Mouse (Mus musculus) limb, embryonic 13.5 days (tissue): ENCODE data around the gene Wwc2. TPM values are rescaled to one million over a fixed set of nuclear protein-coding genes. Genes with fewer than 3 reads are reported as not detected.

Experiments
- ATAC-seq: fragments of 200-750 bp; cut with Nextera tagmentation; 2 replicates; pipeline ENCODE4 v1.8.0; 2017; ENCODE audit warnings: low read depth, moderate number of reproducible peaks, moderate TSS enrichment; ENCODE audit not compliant: low FRiP score
- H3K27ac ChIP-seq: fragments of 300-500 bp; sonication (generic); 2 replicates; pipeline ENCODE4 v1.5.1; 2015; ENCODE audit warnings: inconsistent platforms, mild to moderate bottlenecking, moderate library complexity
- H3K27me3 ChIP-seq: fragments of 300-500 bp; sonication (generic); 2 replicates; pipeline ENCODE4 v1.6.1; 2015; ENCODE audit warnings: mild to moderate bottlenecking, inconsistent platforms
- H3K36me3 ChIP-seq: fragments of 300-500 bp; sonication (generic); 2 replicates; pipeline ENCODE4 v1.6.1; 2015; ENCODE audit warnings: inconsistent platforms, mild to moderate bottlenecking, moderate library complexity
- H3K4me1 ChIP-seq: fragments of 300-500 bp; sonication (generic); 2 replicates; pipeline ENCODE4 v1.6.1; 2015; ENCODE audit warnings: inconsistent platforms
- H3K4me2 ChIP-seq: fragments of 300-500 bp; sonication (generic); replicated peaks from 2 replicates; pipeline ENCODE4 v1.6.1; 2015; ENCODE audit warnings: inconsistent platforms, mild to moderate bottlenecking, moderate library complexity
- H3K4me3 ChIP-seq: fragments of 300-500 bp; sonication (generic); 2 replicates; pipeline ENCODE4 v1.5.1; 2015; ENCODE audit warnings: moderate library complexity, mild to moderate bottlenecking, inconsistent platforms
- H3K9ac ChIP-seq: fragments of 300-500 bp; sonication (generic); 2 replicates; pipeline ENCODE4 v1.6.1; 2015; ENCODE audit warnings: mild to moderate bottlenecking, inconsistent platforms
- H3K9me3 ChIP-seq: fragments of 300-500 bp; sonication (generic); 2 replicates; pipeline ENCODE4 v1.6.1; 2016; ENCODE audit warnings: inconsistent platforms
- WGBS: fragments of 180-500 bp; shearing (Covaris S2); methylation state at CpG from one replicate; pipeline ENCODE4 v1.1.7; 2015; 5-methylcytosine and 5-hydroxymethylcytosine counted together
- polyA plus RNA-seq: library from polyadenylated mRNA; unstranded; fragments of >200 nt; fragmentation: Nextera tagmentation; extraction: Ambion mirVana; gene quantifications from 2 replicates; pipeline ENCODE4 v1.2.1, GENCODE M21; 2015

The Wwc2 gene
- polyA plus RNA-seq, 1 experiment from 2014 or later: 12.2 TPM

DNA sequence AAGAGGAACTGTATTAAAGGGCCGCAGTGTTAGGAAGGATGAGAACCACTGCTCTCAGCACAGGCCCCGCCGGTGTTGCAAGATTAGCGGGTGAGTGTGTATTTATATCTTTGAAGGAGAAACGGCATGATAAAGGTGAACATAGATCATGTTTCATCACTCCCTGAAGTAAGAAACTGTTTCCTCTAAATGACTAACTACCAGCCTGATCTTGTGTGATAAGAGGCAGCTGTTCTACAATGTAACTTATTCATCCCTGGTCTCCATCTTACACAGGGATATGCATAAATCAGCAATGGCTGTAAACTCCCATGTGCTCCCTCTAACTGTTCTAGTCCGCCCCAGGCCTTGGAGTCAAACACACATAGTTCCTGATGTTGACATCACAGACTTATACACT lies 191.3 kb downstream of the Wwc2 start:
- Histone ChIP-seq H3K9ac (no peak overlapping the region), H3K4me2 (no peak overlapping the region), H3K9me3 (peaks cover 3% of the 10 kb centered on the region; the same call in 1 of the 2 replicates), H3K27ac (no peak overlapping the region), H3K4me1 (no peaks in the 10 kb centered on the region), H3K36me3 (no peaks in the 10 kb centered on the region), H3K27me3 (no peaks in the 10 kb centered on the region), H3K4me3 (no peak overlapping the region)
- WGBS: 85% methylated on average over 6 of the region's 6 CpGs
- no peak for ATAC-seq

GRCm38 (mm10) chr8:47791986-47792385 lies 198.7 kb downstream of the Wwc2 start:
- Histone ChIP-seq H3K4me1 (peaks cover 8% of the 10 kb centered on the region; the same call in 1 of the 2 replicates), H3K36me3 (no peaks in the 10 kb centered on the region), H3K4me3 (no peak overlapping the region), H3K27me3 (no peaks in the 10 kb centered on the region), H3K9ac (no peak overlapping the region), H3K4me2 (no peak overlapping the region), H3K27ac (no peak overlapping the region), H3K9me3 (peaks cover 7% of the 10 kb centered on the region; the same call in 1 of the 2 replicates)
- WGBS: 61% methylated on average over 9 of the region's 9 CpGs
- ATAC-seq: no peak

DNA sequence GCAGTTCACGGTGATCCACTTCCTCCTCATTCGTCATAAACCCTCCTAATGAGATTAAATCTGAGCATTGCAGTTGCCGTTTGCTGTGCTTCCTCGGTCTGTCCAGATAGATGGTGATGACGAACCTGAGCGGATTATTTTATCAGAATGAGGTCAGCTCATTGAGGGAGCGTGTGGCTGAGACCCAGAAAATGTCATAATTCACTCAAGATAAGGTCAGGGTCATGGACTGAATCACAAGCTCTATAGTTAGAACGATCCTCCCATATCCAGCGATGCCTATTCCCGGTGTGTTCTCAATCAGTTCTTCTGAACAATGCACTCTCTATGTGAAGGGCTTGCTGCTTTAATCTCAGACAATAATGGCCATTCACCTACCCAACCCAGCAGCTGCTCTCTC lies 203.0 kb downstream of the Wwc2 start:
- Histone ChIP-seq H3K4me2 (peak overlapping the region; percentile 23), H3K9me3 (no peaks in the 10 kb centered on the region; the same call in 1 of the 2 replicates), H3K27ac (no peak overlapping the region), H3K4me3 (no peak overlapping the region), H3K9ac (no peak overlapping the region), H3K4me1 (peaks cover 8% of the 10 kb centered on the region; the same call in 1 of the 2 replicates), H3K27me3 (no peaks in the 10 kb centered on the region), H3K36me3 (no peaks in the 10 kb centered on the region)
- ATAC-seq: no peak
- 45% methylated on average over 10 of the region's 10 CpGs for WGBS

DNA sequence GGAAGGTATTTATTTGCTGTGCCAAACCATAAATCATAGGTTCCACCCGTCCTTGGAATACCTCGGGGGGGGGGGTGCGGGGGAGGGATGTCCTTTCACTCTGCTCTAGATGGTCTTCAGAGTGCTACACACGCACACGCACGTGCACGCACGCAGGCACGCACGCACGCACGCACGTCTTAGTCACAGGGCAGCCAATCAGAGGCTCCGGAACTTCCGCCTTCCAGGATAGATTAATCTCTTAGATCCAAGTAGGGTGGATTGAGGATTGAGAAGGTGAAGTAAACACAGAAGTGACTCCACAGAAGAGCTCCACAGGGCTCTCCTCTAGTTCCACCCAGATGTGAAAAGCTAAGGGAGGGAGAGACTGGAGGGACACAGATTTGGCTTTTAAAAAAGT lies 204.4 kb downstream of the Wwc2 start:
- H3K4me2 ChIP-seq: no peak overlapping the region
- ATAC-seq: no peak
- H3K9ac ChIP-seq: no peak overlapping the region
- no peaks in the 10 kb centered on the region for H3K36me3 ChIP-seq
- 93% methylated on average over 15 of the region's 15 CpGs for WGBS
- no peaks in the 10 kb centered on the region for H3K27me3 ChIP-seq
- no peak overlapping the region for H3K4me3 ChIP-seq
- no peak overlapping the region for H3K27ac ChIP-seq
- peaks cover 8% of the 10 kb centered on the region; the same call in 1 of the 2 replicates for H3K4me1 ChIP-seq
- H3K9me3 ChIP-seq: no peaks in the 10 kb centered on the region

DNA sequence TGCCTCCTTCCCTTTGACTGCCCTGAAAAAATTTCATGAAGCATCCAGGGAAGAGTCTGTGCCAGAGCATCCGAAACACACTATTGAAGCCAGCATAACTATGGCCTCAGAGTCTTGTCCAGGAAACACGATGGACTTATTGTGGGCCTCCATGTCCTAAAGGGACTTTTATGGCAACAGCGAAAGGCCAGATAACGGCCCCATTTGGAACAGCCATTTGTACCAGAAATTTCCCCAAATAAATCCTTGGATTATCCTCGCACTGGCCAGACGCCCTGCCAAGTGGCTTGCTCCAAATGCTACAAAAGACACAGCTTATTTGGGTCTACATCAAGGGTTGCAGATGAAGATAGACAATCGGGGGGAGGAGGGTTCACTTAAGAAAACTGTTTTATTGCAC lies 206.3 kb downstream of the Wwc2 start:
- Histone ChIP-seq H3K4me3 (no peak overlapping the region), H3K27ac (no peak overlapping the region), H3K4me2 (no peak overlapping the region), H3K27me3 (no peaks in the 10 kb centered on the region), H3K9ac (no peak overlapping the region), H3K9me3 (no peaks in the 10 kb centered on the region), H3K4me1 (peaks cover 8% of the 10 kb centered on the region; the same call in 1 of the 2 replicates), H3K36me3 (no peaks in the 10 kb centered on the region)
- ATAC-seq: no peak
- 72% methylated on average over 7 of the region's 7 CpGs for WGBS

DNA sequence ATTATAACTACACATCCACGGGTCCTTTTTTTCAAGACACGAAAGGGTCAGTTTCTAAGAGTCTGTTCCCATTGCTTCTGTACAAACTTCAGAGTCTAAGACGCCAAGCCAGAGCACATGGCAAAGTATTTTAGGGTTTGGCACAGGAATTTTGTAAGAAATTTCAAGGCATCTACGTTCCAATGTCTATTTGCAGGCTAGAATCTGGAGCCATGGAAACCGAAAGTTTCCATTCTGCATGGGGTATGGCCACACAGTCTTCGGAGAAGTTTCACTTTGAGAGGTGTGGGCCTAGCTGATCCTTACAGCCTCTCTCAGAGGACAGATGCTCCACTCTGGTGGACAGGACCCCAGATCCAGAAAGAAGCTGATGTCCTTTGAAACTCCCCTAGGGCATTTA lies 206.8 kb downstream of the Wwc2 start:
- no peak for ATAC-seq
- H3K36me3 ChIP-seq: no peaks in the 10 kb centered on the region
- WGBS: 88% methylated on average over 6 of the region's 6 CpGs

DNA sequence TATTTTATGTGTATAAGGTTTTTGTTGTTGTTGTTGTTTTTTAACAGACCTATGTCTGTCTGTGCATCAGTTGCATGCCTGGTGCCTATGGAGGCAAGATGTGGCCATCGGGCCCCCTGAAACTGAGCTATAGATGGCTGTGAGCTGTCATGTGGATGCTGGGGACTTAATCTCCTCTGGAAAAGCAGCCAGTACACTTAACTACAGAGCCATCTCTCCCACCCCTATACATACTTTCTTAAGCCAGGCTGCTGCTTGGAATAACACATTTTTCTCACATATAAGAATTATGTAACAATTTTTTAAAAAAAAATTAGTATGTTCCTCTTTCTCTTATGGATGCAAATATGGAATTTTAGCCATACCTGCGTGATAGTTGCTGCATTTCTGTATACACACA lies 207.2 kb downstream of the Wwc2 start:
- Histone ChIP-seq H3K4me2 (no peak overlapping the region), H3K36me3 (no peaks in the 10 kb centered on the region), H3K4me3 (no peak overlapping the region), H3K27me3 (no peaks in the 10 kb centered on the region), H3K4me1 (peaks cover 8% of the 10 kb centered on the region; the same call in 1 of the 2 replicates), H3K9me3 (no peaks in the 10 kb centered on the region), H3K9ac (no peak overlapping the region), H3K27ac (no peak overlapping the region)
- 93% methylated on average over 2 of the region's 2 CpGs for WGBS
- no peak for ATAC-seq

More for the DNA sequence above, 206.8 kb downstream of the Wwc2 start:
- H3K4me2 ChIP-seq: no peak overlapping the region
- H3K27me3 ChIP-seq: no peaks in the 10 kb centered on the region
- H3K9ac ChIP-seq: no peak overlapping the region
- H3K4me3 ChIP-seq: no peak overlapping the region
- H3K4me1 ChIP-seq: peaks cover 8% of the 10 kb centered on the region; the same call in 1 of the 2 replicates
- H3K27ac ChIP-seq: no peak overlapping the region
- no peaks in the 10 kb centered on the region for H3K9me3 ChIP-seq

DNA sequence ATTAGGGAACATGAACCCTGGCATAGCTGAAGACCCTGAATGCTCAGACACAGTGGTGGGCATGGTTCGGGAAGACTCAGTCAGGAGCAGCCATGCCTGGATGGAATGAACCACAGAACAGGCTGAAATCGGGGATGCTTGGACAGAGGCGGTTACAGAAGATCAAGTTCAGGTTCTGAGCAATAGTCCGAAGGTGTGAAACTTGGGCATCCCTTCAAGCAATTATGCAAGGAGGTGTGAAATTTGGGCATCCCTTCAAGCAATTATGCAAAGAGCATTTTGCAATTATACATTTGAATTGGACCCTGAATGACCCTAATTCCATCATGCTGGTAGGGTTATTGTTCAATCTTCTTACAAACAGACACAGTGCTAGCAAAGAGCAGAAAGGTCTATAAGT lies 208.8 kb downstream of the Wwc2 start:
- Histone ChIP-seq H3K4me2 (no peak overlapping the region), H3K4me1 (no peaks in the 10 kb centered on the region), H3K9me3 (no peaks in the 10 kb centered on the region), H3K9ac (no peak overlapping the region), H3K27me3 (no peaks in the 10 kb centered on the region), H3K4me3 (no peak overlapping the region), H3K27ac (no peak overlapping the region), H3K36me3 (no peaks in the 10 kb centered on the region)
- no peak for ATAC-seq
- WGBS: 92% methylated on average over 4 of the region's 4 CpGs

- 71% methylated on average over 6 of the region's 6 CpGs for WGBS
- H3K9me3 ChIP-seq: no peaks in the 10 kb centered on the region; the same call in 1 of the 2 replicates
- no peak overlapping the region for H3K4me2 ChIP-seq
- no peaks in the 10 kb centered on the region for H3K36me3 ChIP-seq
- no peak overlapping the region for H3K4me3 ChIP-seq
- no peaks in the 10 kb centered on the region for H3K27me3 ChIP-seq
- H3K27ac ChIP-seq: no peak overlapping the region
- no peak for ATAC-seq
- H3K9ac ChIP-seq: no peak overlapping the region
- H3K4me1 ChIP-seq: no peaks in the 10 kb centered on the region
Observed at GRCm38 (mm10) chr8:47779589-47779988, 211.1 kb downstream of the Wwc2 start.

DNA sequence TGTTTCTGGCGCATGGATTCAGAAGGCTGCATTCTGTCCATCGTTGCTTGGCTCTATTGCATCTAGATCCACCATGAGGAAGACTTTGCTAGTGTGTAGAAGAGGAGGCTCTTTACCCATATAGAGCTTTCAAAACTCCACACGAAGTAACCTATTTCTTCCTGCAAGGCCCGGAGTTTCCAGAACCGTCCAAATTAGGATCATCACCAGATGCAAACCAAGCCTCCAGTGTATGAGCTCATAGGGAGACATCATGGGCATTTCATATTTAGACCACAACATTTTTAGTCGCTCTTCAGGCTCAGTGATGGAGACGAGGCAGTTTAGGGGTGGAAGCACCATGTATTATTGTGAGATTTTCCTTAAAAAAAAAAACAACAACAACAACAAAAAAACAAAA lies 213.3 kb downstream of the Wwc2 start:
- Histone ChIP-seq H3K4me1 (no peaks in the 10 kb centered on the region), H3K36me3 (no peaks in the 10 kb centered on the region), H3K9ac (no peak overlapping the region), H3K27ac (no peak overlapping the region), H3K4me3 (no peak overlapping the region), H3K27me3 (no peaks in the 10 kb centered on the region), H3K9me3 (no peaks in the 10 kb centered on the region; the same call in 1 of the 2 replicates), H3K4me2 (no peak overlapping the region)
- ATAC-seq: no peak
- WGBS: 90% methylated on average over 7 of the region's 7 CpGs

Other genes with a start within 250 kb of the Wwc2 start
- gene Cldn24, start 168.8 kb downstream of the Wwc2 start, polyA plus RNA-seq: not detected in 2 replicates
- not detected in 2 replicates for gene Cldn22, start 166.4 kb downstream of the Wwc2 start, polyA plus RNA-seq
- gene Dctd, start 108.2 kb upstream of the Wwc2 start, polyA plus RNA-seq: 34.5 and 38.3 TPM in 2 replicates